Mouse (Mus musculus): ENCODE data around the gene Trim34a. TPM values are rescaled to one million over a fixed set of nuclear protein-coding genes. Genes with fewer than 3 reads are reported as not detected.
"Not testable (repeated sequence)": the region's sequence is repeated elsewhere in the genome, so short reads cannot be mapped to it uniquely, and the experiment has no call there.

Trim34a gene
- 0.84 TPM in 2 replicates for polyA plus RNA-seq (2015; fragmentation: Nextera tagmentation; extraction: Ambion mirVana)

DNA sequence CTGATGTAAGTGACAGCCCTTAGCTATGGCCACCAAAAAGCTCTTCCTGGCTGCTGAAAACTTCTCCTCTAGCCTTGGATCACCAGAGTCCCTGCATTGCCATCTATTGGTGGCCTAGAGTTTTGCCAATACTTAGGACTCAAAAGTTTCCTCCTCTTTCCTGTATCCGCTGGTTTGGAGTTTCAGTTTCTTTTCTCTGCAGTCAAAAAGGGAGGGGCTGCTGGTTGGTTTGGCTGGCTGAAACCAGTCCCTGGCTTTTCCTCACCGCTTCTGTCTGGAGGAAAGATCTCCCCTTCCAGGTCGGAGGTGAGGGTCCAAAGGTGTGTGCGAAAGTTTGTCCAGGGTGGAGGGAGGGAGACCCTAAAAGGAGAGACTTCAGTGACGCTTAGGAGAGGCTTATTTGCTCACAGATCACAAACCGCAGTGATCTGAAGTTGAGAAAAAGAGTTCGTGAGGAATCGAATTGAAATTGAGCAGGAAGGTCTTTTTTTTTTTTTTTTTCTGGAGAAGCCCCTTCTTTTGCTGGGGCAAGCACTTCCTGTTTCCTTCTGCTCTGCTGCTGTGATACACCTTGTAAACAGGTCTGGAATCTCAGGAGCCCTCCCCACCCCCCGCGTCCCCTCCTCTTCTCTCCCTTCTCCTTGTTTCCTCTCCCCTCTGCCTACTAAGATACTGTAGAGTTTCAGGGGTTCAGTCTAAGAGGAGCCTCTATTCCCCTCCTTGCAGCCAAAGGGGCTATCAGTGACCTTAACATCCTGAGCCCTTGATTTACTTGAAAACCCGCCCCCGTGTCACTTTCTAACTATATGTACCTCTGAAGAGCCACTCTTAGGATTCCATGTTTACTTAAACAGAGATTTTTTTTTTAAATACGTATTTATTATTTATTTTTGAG is at the start of gene Trim34a:
TSS of gene Trim34a (plus strand) at position 171 of the 895 bp plus-strand sequence.
- peak within 1 kb of the TSS; percentile 42 for H3K4me2 ChIP-seq
- H3K4me1 ChIP-seq (replicated peaks), result no peaks in the 10 kb centered on the region; the same call in 1 of the 2 replicates
- H3K27me3 ChIP-seq, result no peaks in the 10 kb centered on the region
- 11% methylated on average over 13 of the region's 13 CpGs for WGBS
- no peaks in the 10 kb centered on the region for H3K36me3 ChIP-seq
- H3K27ac ChIP-seq (replicated peaks), result no peak within 1 kb of the TSS
- peak; percentile 53 for ATAC-seq (ENCODE audit: low read depth)
- peak within 1 kb of the TSS; percentile 36 for H3K4me3 ChIP-seq
- H3K9ac ChIP-seq, result peak within 1 kb of the TSS; percentile 43
- no peaks in the 10 kb centered on the region for H3K9me3 ChIP-seq

DNA sequence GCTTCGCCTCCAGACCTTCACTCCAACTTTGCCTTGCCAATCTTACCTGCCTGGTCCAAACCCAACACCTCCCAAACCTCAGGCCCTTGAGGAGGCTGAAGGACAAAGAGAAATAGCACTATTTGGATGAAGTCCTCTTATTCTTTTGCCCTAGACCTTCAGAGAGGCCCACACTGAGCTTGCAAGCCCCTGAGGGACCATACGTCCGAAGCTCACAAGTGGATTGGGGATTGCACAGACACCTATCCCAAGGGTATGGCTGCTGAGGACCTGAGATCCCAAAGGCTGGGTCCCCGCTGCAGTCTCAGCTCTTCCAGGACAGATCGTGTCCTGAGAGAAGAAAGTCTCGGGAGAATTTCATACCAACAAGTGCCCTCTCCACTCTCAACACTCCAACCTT is 48.4 kb upstream of the Trim34a start, which contains the start of gene Olfr649:
TSS of gene Olfr649 (minus strand) at position 101 of the 400 bp plus-strand sequence.
- no peak for ATAC-seq (ENCODE audit: low read depth)
- no peaks in the 10 kb centered on the region for H3K27me3 ChIP-seq
- H3K9me3 ChIP-seq, result no peaks in the 10 kb centered on the region
- no peak within 1 kb of the TSS for H3K27ac ChIP-seq (replicated peaks)
- no peaks in the 10 kb centered on the region for H3K36me3 ChIP-seq
- no peak within 1 kb of the TSS for H3K4me3 ChIP-seq
- H3K4me2 ChIP-seq, result no peak within 1 kb of the TSS
- 85% methylated on average over 6 of the region's 6 CpGs for WGBS
- H3K9ac ChIP-seq, result no peak within 1 kb of the TSS
- H3K4me1 ChIP-seq (replicated peaks), result no peaks in the 10 kb centered on the region

DNA sequence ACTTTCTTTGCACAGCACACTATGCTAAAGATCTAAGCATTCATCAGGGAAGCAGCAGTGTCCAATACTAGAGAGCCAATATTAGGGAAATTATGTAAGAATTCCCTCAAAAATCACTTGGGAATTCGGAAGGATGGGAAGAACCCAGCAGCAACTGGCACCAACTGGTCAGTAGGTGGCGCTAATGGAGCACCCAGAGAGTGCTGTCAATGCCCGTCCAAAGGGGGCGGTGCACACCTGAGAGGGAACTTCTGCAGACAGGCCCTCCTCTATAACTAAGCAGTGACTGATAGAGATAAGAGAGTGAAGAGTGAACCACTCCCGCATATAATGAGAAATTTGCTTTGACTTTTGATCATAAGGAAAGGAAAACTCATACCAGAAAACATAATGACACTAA is 44.4 kb upstream of the Trim34a start:
- 4% methylated on average over 5 of the region's 5 CpGs for WGBS
- ATAC-seq (ENCODE audit: low read depth), result no peak
- Histone ChIP-seq H3K9me3 (no peaks in the 10 kb centered on the region), H3K36me3 (no peaks in the 10 kb centered on the region), H3K4me2 (no peak overlapping the region), H3K4me3 (no peak overlapping the region), H3K27me3 (no peaks in the 10 kb centered on the region), H3K27ac (replicated peaks) (no peak overlapping the region), H3K4me1 (replicated peaks) (no peaks in the 10 kb centered on the region), H3K9ac (no peak overlapping the region)

DNA sequence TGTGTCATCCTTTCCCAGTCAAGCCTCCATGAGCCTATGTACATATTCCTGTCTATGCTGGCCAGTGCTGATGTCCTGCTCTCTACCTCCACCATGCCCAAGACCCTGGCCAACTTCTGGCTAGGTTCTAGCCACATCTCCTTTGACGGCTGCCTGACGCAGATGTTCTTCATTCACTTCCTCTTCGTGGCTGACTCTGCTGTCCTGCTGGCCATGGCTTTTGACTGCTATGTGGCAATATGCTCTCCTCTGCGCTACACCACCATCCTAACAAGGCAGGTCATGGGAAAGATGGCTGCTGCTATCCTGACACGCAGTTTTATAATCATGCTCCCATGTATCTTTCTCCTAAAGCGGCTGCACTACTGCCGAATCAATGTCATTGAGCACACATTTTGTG is 38.1 kb upstream of the Trim34a start:
- no peak overlapping the region for H3K4me3 ChIP-seq
- WGBS, result 93% methylated on average over 7 of the region's 7 CpGs
- no peak overlapping the region for H3K9ac ChIP-seq
- no peaks in the 10 kb centered on the region for H3K4me1 ChIP-seq (replicated peaks)
- no peak overlapping the region for H3K27ac ChIP-seq (replicated peaks)
- no peaks in the 10 kb centered on the region for H3K36me3 ChIP-seq
- ATAC-seq (ENCODE audit: low read depth), result no peak
- no peak overlapping the region for H3K4me2 ChIP-seq
- H3K9me3 ChIP-seq, result no peaks in the 10 kb centered on the region
- H3K27me3 ChIP-seq, result no peaks in the 10 kb centered on the region

DNA sequence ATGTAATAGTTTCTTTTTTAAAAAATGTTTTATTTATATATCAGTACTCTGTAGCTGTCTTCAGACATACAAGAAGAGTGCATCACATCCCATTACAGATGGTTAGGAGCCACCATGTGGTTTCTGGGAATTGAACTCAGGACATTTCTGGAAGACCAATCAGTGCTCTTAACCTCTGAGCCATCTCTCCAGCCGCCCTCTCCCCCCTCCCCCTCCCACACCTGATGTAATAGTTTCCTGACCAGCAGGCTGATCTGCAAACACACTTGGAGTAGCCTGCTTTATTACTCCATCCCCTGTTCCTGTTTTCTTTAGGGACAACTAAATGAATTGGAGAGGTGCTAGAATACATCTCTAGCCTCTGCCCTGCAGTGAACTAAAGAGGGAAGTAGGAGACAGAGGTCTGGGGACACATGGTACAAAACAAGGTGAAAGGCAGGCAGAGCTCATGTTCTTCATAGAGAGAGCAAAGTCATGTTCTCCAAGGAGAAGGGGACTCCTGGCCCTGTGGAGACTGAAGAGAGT is 28.2 kb upstream of the Trim34a start:
- H3K27me3 ChIP-seq, result no peaks in the 10 kb centered on the region
- H3K9ac ChIP-seq, result no peak overlapping the region
- H3K36me3 ChIP-seq, result no peaks in the 10 kb centered on the region
- no peak overlapping the region for H3K4me2 ChIP-seq
- ATAC-seq (ENCODE audit: low read depth), result no peak
- no peak overlapping the region for H3K4me3 ChIP-seq
- no peaks in the 10 kb centered on the region for H3K9me3 ChIP-seq
- H3K27ac ChIP-seq (replicated peaks), result no peak overlapping the region
- WGBS, result 50% methylated on average over 1 of the region's 1 CpGs
- H3K4me1 ChIP-seq (replicated peaks), result peaks cover 9% of the 10 kb centered on the region

DNA sequence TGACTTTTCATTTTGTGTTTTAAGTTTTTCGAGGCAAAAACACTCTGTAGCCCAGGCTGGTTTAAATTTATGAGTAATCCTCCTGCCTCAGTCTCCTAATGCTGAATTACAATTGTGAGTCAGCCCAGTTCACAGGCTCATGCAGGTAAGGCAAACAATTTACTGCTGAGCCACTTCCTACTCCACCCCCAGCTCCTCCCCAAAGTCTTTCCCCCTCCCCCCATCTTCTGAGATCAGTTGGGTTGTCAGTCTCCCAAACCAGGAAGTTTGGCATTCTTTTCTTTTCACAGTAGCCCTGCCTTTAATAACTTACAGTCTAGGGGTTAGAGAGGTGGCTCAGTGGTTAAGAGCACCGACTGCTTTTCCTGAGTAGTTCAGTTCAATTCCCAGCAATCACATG is 26.4 kb upstream of the Trim34a start:
- H3K4me3 ChIP-seq, result no peak overlapping the region
- peaks cover 9% of the 10 kb centered on the region for H3K4me1 ChIP-seq (replicated peaks)
- H3K27me3 ChIP-seq, result no peaks in the 10 kb centered on the region
- H3K9me3 ChIP-seq, result no peaks in the 10 kb centered on the region
- no peak overlapping the region for H3K4me2 ChIP-seq
- no peak for ATAC-seq (ENCODE audit: low read depth)
- 76% methylated on average over 2 of the region's 2 CpGs for WGBS
- no peaks in the 10 kb centered on the region for H3K36me3 ChIP-seq
- no peak overlapping the region for H3K9ac ChIP-seq
- H3K27ac ChIP-seq (replicated peaks), result no peak overlapping the region

DNA sequence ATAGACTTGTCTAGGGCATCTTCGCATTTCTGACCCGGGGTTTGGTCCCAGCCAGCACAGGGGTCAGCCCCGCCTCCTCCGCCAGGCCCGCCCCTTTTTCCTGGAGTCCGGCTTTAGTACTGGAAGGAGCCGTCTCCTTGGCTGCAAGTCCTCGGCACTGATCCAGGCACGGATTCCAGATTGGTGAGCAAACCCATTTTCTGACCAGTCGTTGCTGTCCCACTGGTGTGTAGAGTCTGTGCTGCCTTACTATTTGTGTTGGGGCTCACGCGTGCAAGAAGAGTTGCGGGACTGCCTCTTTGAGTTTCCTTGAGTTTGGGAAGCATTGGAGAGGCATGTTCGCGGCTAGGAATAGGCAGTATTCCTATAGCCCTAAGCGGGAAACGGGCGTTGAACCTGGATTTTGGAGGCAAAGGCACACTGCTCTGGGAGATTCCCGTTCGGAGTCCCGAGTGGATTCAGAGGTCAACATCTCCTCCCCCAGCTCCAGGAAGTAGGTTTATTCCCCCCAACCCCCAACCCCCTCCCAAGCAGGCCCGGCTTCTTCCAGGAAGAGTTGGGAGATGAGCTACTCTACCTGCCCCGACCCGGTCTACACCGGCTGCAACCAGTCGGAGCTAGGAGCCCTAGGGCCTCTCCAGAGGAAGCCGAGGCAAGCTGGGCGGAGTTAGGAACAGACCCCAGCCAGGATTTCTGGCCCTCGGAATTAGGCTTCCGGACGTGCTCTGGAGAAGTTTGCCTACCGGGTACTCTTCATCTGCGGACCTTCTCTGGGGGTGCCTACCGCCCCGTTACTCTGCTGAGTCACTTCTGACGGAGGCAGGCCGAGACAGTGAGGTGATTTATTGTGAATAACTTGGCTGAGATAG is 25.3 kb upstream of the Trim34a start, which contains the start of gene Trim6:
TSS of gene Trim6 (plus strand) at position 93 of the 869 bp plus-strand sequence.
- Histone ChIP-seq H3K4me1 (replicated peaks) (peaks cover 9% of the 10 kb centered on the region), H3K27ac (replicated peaks) (no peak within 1 kb of the TSS), H3K4me2 (peak within 1 kb of the TSS; percentile 55), H3K4me3 (peak within 1 kb of the TSS; percentile 28), H3K9ac (peak within 1 kb of the TSS; percentile 48; the same call in 1 of the 2 replicates), H3K27me3 (no peaks in the 10 kb centered on the region), H3K36me3 (no peaks in the 10 kb centered on the region), H3K9me3 (no peaks in the 10 kb centered on the region)
- ATAC-seq (ENCODE audit: low read depth), result peak; percentile 63
- 2% methylated on average over 37 of the region's 37 CpGs for WGBS

DNA sequence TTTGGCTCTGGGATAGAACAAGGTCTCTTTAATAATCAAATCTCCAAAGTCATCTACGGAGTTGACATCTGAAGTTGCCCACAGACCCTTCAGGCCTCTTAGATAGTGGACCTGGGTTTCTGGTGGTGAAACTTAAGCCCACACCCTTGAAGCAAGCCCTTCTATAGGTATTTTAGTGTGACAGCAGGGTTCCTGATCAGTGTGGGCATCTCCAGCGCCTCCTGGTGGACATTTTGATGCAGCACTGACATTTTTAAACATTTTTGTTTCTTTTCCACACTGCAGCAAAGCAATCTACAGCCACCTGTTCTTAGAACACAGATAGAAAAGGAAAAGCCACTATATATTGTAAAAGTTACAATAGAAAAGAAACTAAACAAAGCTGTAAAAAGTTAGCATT is 13.1 kb upstream of the Trim34a start:
- Histone ChIP-seq H3K4me2 (no peak overlapping the region), H3K27ac (replicated peaks) (no peak overlapping the region), H3K27me3 (no peaks in the 10 kb centered on the region), H3K36me3 (no peaks in the 10 kb centered on the region), H3K4me3 (no peak overlapping the region), H3K9ac (no peak overlapping the region), H3K9me3 (no peaks in the 10 kb centered on the region), H3K4me1 (replicated peaks) (no peaks in the 10 kb centered on the region)
- ATAC-seq (ENCODE audit: low read depth), result no peak
- WGBS, result 38% methylated on average over 2 of the region's 2 CpGs

DNA sequence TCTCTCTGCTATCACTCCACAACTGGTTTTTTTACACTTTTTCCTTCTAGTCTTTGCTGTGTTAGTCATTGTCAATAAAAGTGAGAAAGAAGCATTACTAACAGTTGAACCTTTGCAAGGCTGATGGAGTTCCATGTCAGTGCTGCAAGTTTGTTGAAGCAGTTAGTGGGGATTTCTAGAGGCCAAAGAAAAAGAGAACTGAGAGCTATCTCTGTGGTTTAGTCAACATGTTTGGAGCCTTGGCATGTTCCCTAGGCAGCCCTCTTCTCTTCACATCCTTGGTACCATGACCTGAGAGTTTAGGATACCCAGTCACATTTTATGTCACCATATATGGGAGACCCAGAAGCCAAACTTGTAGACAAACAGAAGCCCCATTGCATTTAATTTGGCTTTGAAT is 3.4 kb upstream of the Trim34a start:
- Histone ChIP-seq H3K36me3 (no peaks in the 10 kb centered on the region), H3K27ac (replicated peaks) (no peak overlapping the region), H3K9ac (no peak overlapping the region), H3K9me3 (no peaks in the 10 kb centered on the region), H3K4me1 (replicated peaks) (no peaks in the 10 kb centered on the region; the same call in 1 of the 2 replicates), H3K27me3 (no peaks in the 10 kb centered on the region), H3K4me3 (no peak overlapping the region), H3K4me2 (no peak overlapping the region)
- ATAC-seq (ENCODE audit: low read depth), result no peak

DNA sequence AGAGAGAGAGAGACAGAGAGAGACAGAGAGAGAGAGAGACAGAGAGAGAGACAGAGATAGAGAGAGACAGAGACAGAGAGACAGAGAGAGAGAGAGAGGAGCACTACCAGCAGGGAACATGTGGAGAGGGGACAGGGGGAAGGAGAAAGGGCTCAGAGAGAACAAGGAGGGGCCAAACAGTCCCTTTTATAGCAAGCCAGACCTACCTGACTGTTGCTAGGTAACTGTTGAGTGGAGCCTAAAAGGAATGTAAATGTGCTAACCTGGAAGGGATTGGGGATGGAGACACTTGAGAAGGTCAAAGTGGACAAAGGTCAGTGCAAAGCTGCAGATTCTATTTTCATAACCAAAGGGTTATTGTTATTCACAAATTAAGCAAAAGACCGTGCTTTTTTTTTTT is 641 bp upstream of the Trim34a start:
- no peaks in the 10 kb centered on the region for H3K36me3 ChIP-seq
- no peaks in the 10 kb centered on the region; the same call in 1 of the 2 replicates for H3K4me1 ChIP-seq (replicated peaks)
- no peak overlapping the region for H3K9ac ChIP-seq
- H3K27me3 ChIP-seq, result no peaks in the 10 kb centered on the region
- whole genome bisulfite sequencing, result 50% methylated on average over 1 of the region's 1 CpGs
- H3K4me3 ChIP-seq, result no peak overlapping the region
- H3K27ac ChIP-seq (replicated peaks), result no peak overlapping the region
- no peak overlapping the region for H3K4me2 ChIP-seq
- H3K9me3 ChIP-seq, result no peaks in the 10 kb centered on the region
- ATAC-seq (ENCODE audit: low read depth), result no peak

DNA sequence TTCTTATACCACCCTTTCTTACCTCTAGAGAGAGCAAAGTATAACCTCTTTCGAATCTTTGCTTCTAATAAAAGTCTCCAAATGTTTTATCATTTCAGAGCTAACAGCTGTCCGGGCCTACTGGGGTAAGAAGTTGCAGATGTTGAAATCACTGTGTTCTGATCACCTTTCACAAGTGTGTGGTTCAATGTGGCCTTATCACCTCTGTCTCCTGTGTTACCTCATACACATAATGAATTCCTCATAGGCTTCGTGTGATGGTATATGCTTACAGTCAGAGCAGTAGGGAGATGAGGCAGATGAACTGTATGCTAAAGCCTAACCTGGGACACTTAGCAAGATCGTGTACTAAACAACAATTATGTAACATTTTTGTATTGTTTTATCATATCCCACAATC is 16.1 kb downstream of the Trim34a start:
- H3K9me3 ChIP-seq; H3K36me3 ChIP-seq; H3K27me3 ChIP-seq; H3K27ac ChIP-seq (replicated peaks); H3K4me2 ChIP-seq; H3K9ac ChIP-seq; H3K4me3 ChIP-seq; ATAC-seq (ENCODE audit: low read depth); H3K4me1 ChIP-seq (replicated peaks): not testable (repeated sequence)
- 85% methylated on average over 4 of the region's 4 CpGs for WGBS

DNA sequence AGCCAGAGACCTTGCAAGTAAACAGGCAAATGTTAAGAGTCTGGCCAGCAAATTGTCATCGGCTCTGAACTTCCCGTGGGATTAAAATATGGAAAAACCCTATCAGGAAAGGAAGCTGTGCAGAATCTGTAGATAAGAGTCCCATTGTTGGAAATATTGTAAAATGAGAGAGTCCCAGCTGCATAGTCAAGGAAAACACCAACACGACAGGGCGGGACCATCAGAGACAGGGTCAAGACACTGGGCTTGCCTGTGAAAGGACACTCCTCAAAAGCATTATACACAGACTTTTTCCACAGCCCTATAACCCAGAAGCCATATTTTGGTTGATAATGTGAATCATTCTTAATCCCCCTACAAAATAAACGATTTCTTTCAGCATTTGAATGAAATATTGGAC is 21.1 kb downstream of the Trim34a start:
- H3K27me3 ChIP-seq; H3K4me3 ChIP-seq; ATAC-seq (ENCODE audit: low read depth); H3K27ac ChIP-seq (replicated peaks); H3K4me2 ChIP-seq; H3K9ac ChIP-seq; H3K4me1 ChIP-seq (replicated peaks); H3K9me3 ChIP-seq; H3K36me3 ChIP-seq: not testable (repeated sequence)
- WGBS, result 89% methylated on average over 5 of the region's 5 CpGs

Data from neural tube, embryonic 13.5 days (tissue).